Comparison of ENCODE assay signal across 24 mouse cellular contexts in genomic region chr6:59161801-59162478, GRCm38 (mm10). TPM values are rescaled to one million over a fixed set of nuclear protein-coding genes. Genes with fewer than 3 reads are reported as not detected.
DNase-seq lines count a peak whose midpoint lies in the region; ATAC-seq lines count a peak whose summit lies in the region.
"Had no signal": no experiment of that assay in that cellular context is flagged by ENCODE, and none has a peak within 500 bp of the region (broad histone marks: within the 10 kb centered on the region; RNA-seq: fewer than 3 reads in every experiment).

No protein-coding gene starts in this region.

- no peak overlapping the region for H3K4me2 ChIP-seq in intestine, embryonic 16.5 days (ENCODE audit: low read depth, low read length)
- H3K4me2 ChIP-seq: embryonic facial prominence, embryonic 12.5 days; forebrain, embryonic 13.5 days; forebrain, embryonic 15.5 days had no signal

- no peaks in the 10 kb centered on the region for H3K9me3 ChIP-seq in intestine, embryonic 16.5 days (ENCODE audit: control insufficient read depth, low read length)
- H3K9me3 ChIP-seq: embryonic facial prominence, embryonic 12.5 days; forebrain, embryonic 13.5 days; forebrain, embryonic 15.5 days; G1E had no signal

- peak; percentile 87 for ATAC-seq in intestine, embryonic 16.5 days
- no peak for ATAC-seq in megakaryocyte progenitor cell, adult 5-6 weeks (replicated peaks; ENCODE audit: poor library complexity)
- ATAC-seq: activated CD4-positive, CD25-positive, alpha-beta regulatory T cell, adult 4 months; CD4-positive, CD25-positive, alpha-beta regulatory T cell, adult 4 months; forebrain, embryonic 13.5 days; forebrain, embryonic 15.5 days; forebrain, postnatal 0 days; Patski had no signal

- H3K4me1 ChIP-seq in intestine, embryonic 16.5 days (ENCODE audit: control insufficient read depth, insufficient read depth, low read length): no peaks in the 10 kb centered on the region
- H3K4me1 ChIP-seq: embryonic facial prominence, embryonic 12.5 days; forebrain, embryonic 13.5 days; forebrain, embryonic 15.5 days had no signal

- no peak overlapping the region for H3K4me3 ChIP-seq in intestine, embryonic 16.5 days (ENCODE audit: low read length)
- H3K4me3 ChIP-seq: embryonic facial prominence, embryonic 12.5 days; forebrain, embryonic 13.5 days; forebrain, embryonic 15.5 days had no signal

- 47% methylated on average over 4 of the region's 4 CpGs for WGBS in intestine, embryonic 16.5 days

- H3K9ac ChIP-seq in intestine, embryonic 16.5 days (ENCODE audit: low read depth, low read length): no peak overlapping the region
- H3K9ac ChIP-seq: embryonic facial prominence, embryonic 12.5 days; forebrain, embryonic 13.5 days; forebrain, embryonic 15.5 days; forebrain, postnatal 0 days had no signal

- H3K36me3 ChIP-seq in intestine, embryonic 16.5 days (ENCODE audit: control insufficient read depth, insufficient read depth, low read length): no peaks in the 10 kb centered on the region
- H3K36me3 ChIP-seq: embryonic facial prominence, embryonic 12.5 days; forebrain, embryonic 15.5 days; G1E had no signal

- peak; percentile 41 for DNase-seq in heart, adult 11 months
- DNase-seq in heart, adult 8-10 months (ENCODE audit: low spot score): no peak
- no peak for DNase-seq in adrenal gland, postnatal 36 days
- DNase-seq: adrenal gland, adult 8-10 months; adrenal gland, postnatal 14 days; B cell, adult 2 months; cerebellum, adult 11 months; cerebellum, adult 18-20 months; cerebellum, adult 8-10 months; cerebellum, adult 9-11 months; cerebellum, postnatal 14 days; cerebellum, postnatal 36 days; embryo, embryonic 11 days; forebrain, postnatal 0 days had no signal

- no peak overlapping the region for H3K27ac ChIP-seq in intestine, embryonic 16.5 days (ENCODE audit: low read length)
- H3K27ac ChIP-seq: embryonic facial prominence, embryonic 12.5 days; forebrain, embryonic 13.5 days; forebrain, embryonic 15.5 days had no signal

- no peaks in the 10 kb centered on the region for H3K27me3 ChIP-seq in intestine, embryonic 16.5 days (replicated peaks; ENCODE audit: control insufficient read depth, insufficient read depth, low read length)
- H3K27me3 ChIP-seq: CH12.LX; embryonic facial prominence, embryonic 12.5 days; forebrain, embryonic 13.5 days; forebrain, embryonic 15.5 days; Patski had no signal

RNA-seq across cellular contexts. Expression of gene Tigd2, which starts 46.7 kb away (rescaled TPM):
- 10 to 100 TPM; 10.7 to 14.2 (median 12.3) TPM for total RNA-seq in heart, adult 8-10 months (2022)
- polyA plus RNA-seq in intestine, embryonic 16.5 days (2015; fragmentation: Nextera tagmentation; extraction: Ambion mirVana): 11.9 and 12.3 TPM in 2 replicates
- total RNA-seq in adrenal gland, postnatal 36 days (2021): 10 to 100 TPM; 16.4 to 16.9 TPM
- 14.7 and 16.0 TPM in 2 replicates for total RNA-seq in megakaryocyte progenitor cell, adult 5-6 weeks (2015)
- 17.6 and 18.8 TPM in 2 replicates for total RNA-seq in megakaryocyte progenitor cell, adult 5-6 weeks (2017)
